Mouse (Mus musculus) erythroblast, embryonic 14.5 days (primary cell): ENCODE data around the gene Pnn.

Source experiments
- GATA1 ChIP-seq: IDR thresholded peaks from 2 replicates; pipeline ENCODE4 v1.6.1; 2012; ENCODE audit warnings: low read length, inconsistent platforms, mixed read lengths
- TAL1 ChIP-seq: IDR thresholded peaks from 3 replicates; pipeline ENCODE4 v1.6.1; 2012; ENCODE audit warnings: low read length, inconsistent platforms, mixed read lengths

DNA sequence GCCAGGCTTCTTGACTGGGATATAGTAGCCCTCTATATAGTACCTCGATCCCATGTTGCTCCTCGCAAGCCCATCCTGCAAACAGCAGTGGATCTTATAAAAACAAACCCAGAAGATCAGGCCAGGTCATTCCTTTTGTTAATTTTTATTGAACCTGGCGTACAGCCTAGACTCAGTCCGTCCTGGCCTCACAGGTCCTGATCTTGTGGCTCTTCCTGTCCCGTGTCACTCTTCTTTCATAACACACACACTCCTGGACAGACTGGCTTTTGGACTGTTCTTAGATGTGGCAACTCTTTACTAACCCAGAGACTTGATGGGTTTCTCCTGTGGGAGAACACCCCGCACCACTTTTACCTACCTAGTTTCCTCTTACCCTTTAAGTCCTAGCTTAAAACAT is 39.2 kb downstream of the Pnn start:
- TF ChIP-seq GATA1: no peak
- no peak for TF ChIP-seq TAL1
